Mouse (Mus musculus): ENCODE measurements around the gene Scn5a.

Gene Scn5a

GRCm38 (mm10) chr9:119578636-119579438, at the start of gene Scn5a:
Scn5a (minus strand) TSS chr9:119579016.
- DNase-seq (ENCODE audit: low spot score) = no peak

GRCm38 (mm10) chr9:119627227-119627626, 48.4 kb upstream of the Scn5a start:
- DNase-seq (ENCODE audit: low spot score) = no peak

- no peak for DNase-seq (ENCODE audit: low spot score)
Observed at GRCm38 (mm10) chr9:119624151-119624550, 45.3 kb upstream of the Scn5a start.

- DNase-seq (ENCODE audit: low spot score) = no peak
Observed at GRCm38 (mm10) chr9:119614798-119615197, 36.0 kb upstream of the Scn5a start.

- no peak for DNase-seq (ENCODE audit: low spot score)
Observed at GRCm38 (mm10) chr9:119610563-119611166, 31.8 kb upstream of the Scn5a start.

GRCm38 (mm10) chr9:119606906-119607305, 28.1 kb upstream of the Scn5a start:
- DNase-seq (ENCODE audit: low spot score) = no peak

- DNase-seq (ENCODE audit: low spot score) = no peak
Observed at GRCm38 (mm10) chr9:119604607-119605006, 25.8 kb upstream of the Scn5a start.

GRCm38 (mm10) chr9:119598501-119598900, 19.7 kb upstream of the Scn5a start:
- DNase-seq (ENCODE audit: low spot score) = no peak

- no peak for DNase-seq (ENCODE audit: low spot score)
Observed at GRCm38 (mm10) chr9:119597332-119597731, 18.5 kb upstream of the Scn5a start.

GRCm38 (mm10) chr9:119589592-119589991, 10.8 kb upstream of the Scn5a start:
- DNase-seq (ENCODE audit: low spot score) = no peak

GRCm38 (mm10) chr9:119588763-119589449, 10.1 kb upstream of the Scn5a start:
- DNase-seq (ENCODE audit: low spot score) = no peak

GRCm38 (mm10) chr9:119580668-119581067, 1.9 kb upstream of the Scn5a start:
- DNase-seq (ENCODE audit: low spot score) = peak; percentile 19

GRCm38 (mm10) chr9:119580187-119580586, 1.4 kb upstream of the Scn5a start:
- no peak for DNase-seq (ENCODE audit: low spot score)

GRCm38 (mm10) chr9:119578311-119578635, 543 bp downstream of the Scn5a start:
- no peak for DNase-seq (ENCODE audit: low spot score)

- DNase-seq (ENCODE audit: low spot score) = no peak
Observed at GRCm38 (mm10) chr9:119576977-119577376, 1.8 kb downstream of the Scn5a start.

- no peak for DNase-seq (ENCODE audit: low spot score)
Observed at GRCm38 (mm10) chr9:119575732-119576131, 3.1 kb downstream of the Scn5a start.

GRCm38 (mm10) chr9:119574366-119574765, 4.5 kb downstream of the Scn5a start:
- DNase-seq (ENCODE audit: low spot score) = no peak

- DNase-seq (ENCODE audit: low spot score) = no peak
Observed at GRCm38 (mm10) chr9:119573009-119573408, 5.8 kb downstream of the Scn5a start.

GRCm38 (mm10) chr9:119571411-119571888, 7.4 kb downstream of the Scn5a start:
- DNase-seq (ENCODE audit: low spot score) = no peak

- no peak for DNase-seq (ENCODE audit: low spot score)
Observed at GRCm38 (mm10) chr9:119570652-119571051, 8.2 kb downstream of the Scn5a start.

GRCm38 (mm10) chr9:119568732-119569131, 10.1 kb downstream of the Scn5a start:
- no peak for DNase-seq (ENCODE audit: low spot score)

GRCm38 (mm10) chr9:119567800-119568199, 11.0 kb downstream of the Scn5a start:
- no peak for DNase-seq (ENCODE audit: low spot score)

- no peak for DNase-seq (ENCODE audit: low spot score)
Observed at GRCm38 (mm10) chr9:119566214-119566613, 12.6 kb downstream of the Scn5a start.
